Mouse (Mus musculus): ENCODE measurements around the gene Arhgef26. TPM values are rescaled to one million over a fixed set of nuclear protein-coding genes. Genes with fewer than 3 reads are reported as not detected.

The Arhgef26 gene
- polyA plus RNA-seq, 1 experiment from 2014 or later = 5.9 TPM

GRCm38 (mm10) chr3:62396109-62396508 lies 58.0 kb downstream of the Arhgef26 start:
- H3K36me3 ChIP-seq = no peaks in the 10 kb centered on the region
- no peak overlapping the region for H3K4me3 ChIP-seq
- no peak overlapping the region for H3K27ac ChIP-seq (replicated peaks)
- no peak for DNase-seq (ENCODE audit: low spot score)
- H3K9me3 ChIP-seq (replicated peaks) = no peaks in the 10 kb centered on the region
- no peaks in the 10 kb centered on the region for H3K27me3 ChIP-seq (ENCODE audit: low read depth, poor library complexity, severe bottlenecking)
- peaks cover 8% of the 10 kb centered on the region for H3K4me1 ChIP-seq
- WGBS = 83% methylated on average over 5 of the region's 5 CpGs

DNA sequence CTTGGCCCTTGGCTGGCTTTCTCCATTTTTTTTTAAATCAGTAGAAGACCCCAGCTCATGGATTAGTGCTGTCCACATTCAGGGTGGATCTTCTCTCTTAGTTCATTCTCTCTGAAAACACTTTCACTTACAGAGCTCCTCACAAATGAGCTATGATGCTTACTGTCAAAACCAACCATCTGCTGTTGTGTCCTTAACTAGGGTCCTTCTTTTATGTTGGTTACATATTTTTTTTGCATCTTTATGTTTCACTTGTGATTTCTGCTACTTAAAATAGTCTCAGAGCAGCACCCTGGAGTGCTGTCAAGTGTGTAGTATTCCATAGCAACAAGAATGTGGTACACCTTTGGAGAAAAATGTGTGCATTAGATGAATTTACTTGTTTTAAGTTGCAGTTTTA lies 60.0 kb downstream of the Arhgef26 start:
- no peak for DNase-seq (ENCODE audit: low spot score)
- no peaks in the 10 kb centered on the region for H3K36me3 ChIP-seq
- peaks cover 8% of the 10 kb centered on the region for H3K4me1 ChIP-seq

DNA sequence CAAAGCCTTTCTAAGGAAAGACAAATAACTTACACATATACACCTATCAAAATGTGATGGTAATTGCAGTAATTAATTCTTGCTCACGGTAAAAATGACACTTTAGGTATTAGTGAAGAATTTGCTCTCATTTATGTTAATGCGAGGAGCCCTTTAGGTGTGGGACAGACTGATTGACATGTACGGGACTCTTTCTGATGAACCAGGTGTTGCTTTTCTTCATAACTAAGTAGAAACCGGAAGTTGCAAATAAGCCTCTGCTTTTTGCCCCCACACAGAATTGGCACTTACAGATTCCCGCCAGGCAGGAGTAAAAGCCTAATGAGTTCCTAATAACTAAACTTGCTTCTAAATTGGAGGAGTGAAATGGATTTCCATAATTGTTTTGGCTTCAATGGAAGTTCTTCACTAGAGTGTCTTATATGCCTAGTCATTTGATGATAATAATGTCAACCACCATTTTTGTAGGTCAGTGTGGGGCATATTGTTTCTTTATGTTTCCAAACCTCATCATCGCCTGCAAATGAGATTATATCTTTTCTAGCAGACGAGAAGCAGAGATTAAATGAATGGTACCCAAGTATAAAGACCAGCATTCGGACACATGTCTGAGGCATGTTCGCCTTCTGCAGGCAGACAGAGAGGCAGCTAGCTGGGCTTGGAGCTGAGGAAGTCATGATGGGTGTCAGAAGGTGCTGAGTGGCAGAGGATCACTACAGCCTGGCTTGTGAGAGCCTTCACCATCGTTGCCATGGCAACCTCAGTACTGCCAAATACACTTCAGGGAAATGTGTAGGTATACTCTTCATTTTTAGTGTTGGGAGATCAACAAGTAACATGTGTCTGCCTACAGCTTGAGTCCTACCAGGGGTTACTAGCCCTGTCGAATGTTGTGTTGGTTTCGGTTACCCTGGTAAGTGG lies 61.9 kb downstream of the Arhgef26 start:
- H3K27me3 ChIP-seq (ENCODE audit: low read depth, poor library complexity, severe bottlenecking) = no peaks in the 10 kb centered on the region
- no peaks in the 10 kb centered on the region for H3K9me3 ChIP-seq (replicated peaks)
- no peak overlapping the region for H3K4me3 ChIP-seq
- no peak overlapping the region for H3K27ac ChIP-seq (replicated peaks)
- no peaks in the 10 kb centered on the region for H3K4me1 ChIP-seq
- no peak for DNase-seq (ENCODE audit: low spot score)
- no peaks in the 10 kb centered on the region for H3K36me3 ChIP-seq
- WGBS = 89% methylated on average over 12 of the region's 12 CpGs

More for the DNA sequence above, 60.0 kb downstream of the Arhgef26 start:
- H3K27ac ChIP-seq (replicated peaks) = no peak overlapping the region
- no peak overlapping the region for H3K4me3 ChIP-seq
- H3K9me3 ChIP-seq (replicated peaks) = no peaks in the 10 kb centered on the region
- no peaks in the 10 kb centered on the region for H3K27me3 ChIP-seq (ENCODE audit: low read depth, poor library complexity, severe bottlenecking)

- Histone ChIP-seq H3K36me3 (no peaks in the 10 kb centered on the region), H3K4me1 (no peaks in the 10 kb centered on the region), H3K27ac (replicated peaks) (no peak overlapping the region), H3K4me3 (no peak overlapping the region), H3K9me3 (replicated peaks) (no peaks in the 10 kb centered on the region), H3K27me3 (ENCODE audit: low read depth, poor library complexity, severe bottlenecking) (no peaks in the 10 kb centered on the region)
- no peak for DNase-seq (ENCODE audit: low spot score)
- 93% methylated on average over 2 of the region's 2 CpGs for WGBS
Observed at GRCm38 (mm10) chr3:62402466-62402865, 64.3 kb downstream of the Arhgef26 start.

DNA sequence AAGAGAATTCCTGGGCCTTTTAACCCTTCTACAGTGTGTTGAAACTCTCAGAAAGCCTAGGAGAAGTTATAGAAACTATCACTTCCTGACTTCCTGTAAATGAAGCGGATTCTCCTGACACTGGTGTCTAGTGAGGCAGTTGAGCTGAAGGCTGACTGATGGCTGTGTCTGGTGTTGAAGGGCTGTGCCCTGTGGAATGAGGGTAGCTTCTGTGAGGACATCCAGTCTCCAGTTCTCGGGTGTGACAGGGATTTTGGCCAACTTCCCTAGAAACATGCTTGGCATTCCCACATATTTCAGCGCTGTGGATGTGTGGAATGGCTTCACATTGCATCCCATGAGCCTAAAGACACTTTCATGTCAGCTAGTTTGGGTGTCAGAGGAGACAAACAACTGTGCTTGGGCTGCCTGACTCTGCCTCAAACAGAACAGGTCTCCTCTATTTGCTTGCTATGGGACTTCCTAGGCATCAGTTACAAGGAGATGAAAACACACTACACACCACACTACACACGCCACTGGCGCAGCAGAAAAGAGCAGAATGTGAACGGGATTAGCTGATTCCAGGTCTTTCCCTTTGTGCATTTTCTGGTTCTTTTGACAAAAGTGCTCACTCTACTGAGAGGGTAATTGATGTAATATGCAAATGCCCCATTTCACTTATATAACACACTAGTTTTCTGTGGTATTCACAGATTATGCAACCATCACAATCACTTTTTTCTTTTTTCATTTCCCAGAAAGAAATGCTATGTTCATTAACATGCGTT lies 66.5 kb downstream of the Arhgef26 start:
- Histone ChIP-seq H3K4me1 (peaks cover 8% of the 10 kb centered on the region), H3K36me3 (no peaks in the 10 kb centered on the region), H3K4me3 (no peak overlapping the region), H3K27ac (replicated peaks) (no peak overlapping the region), H3K9me3 (replicated peaks) (no peaks in the 10 kb centered on the region), H3K27me3 (ENCODE audit: low read depth, poor library complexity, severe bottlenecking) (no peaks in the 10 kb centered on the region)
- DNase-seq (ENCODE audit: low spot score) = no peak
- WGBS = 85% methylated on average over 7 of the region's 7 CpGs

- Histone ChIP-seq H3K9me3 (replicated peaks) (no peaks in the 10 kb centered on the region), H3K36me3 (no peaks in the 10 kb centered on the region), H3K4me3 (no peak overlapping the region), H3K4me1 (peaks cover 17% of the 10 kb centered on the region), H3K27ac (replicated peaks) (0 out of 2 replicates have a peak overlapping the region, but pooled peaks have one; percentile 7), H3K27me3 (ENCODE audit: low read depth, poor library complexity, severe bottlenecking) (no peaks in the 10 kb centered on the region)
- 52% methylated on average over 8 of the region's 8 CpGs for WGBS
- DNase-seq (ENCODE audit: low spot score) = no peak
Observed at GRCm38 (mm10) chr3:62409555-62410182, 71.5 kb downstream of the Arhgef26 start.

DNA sequence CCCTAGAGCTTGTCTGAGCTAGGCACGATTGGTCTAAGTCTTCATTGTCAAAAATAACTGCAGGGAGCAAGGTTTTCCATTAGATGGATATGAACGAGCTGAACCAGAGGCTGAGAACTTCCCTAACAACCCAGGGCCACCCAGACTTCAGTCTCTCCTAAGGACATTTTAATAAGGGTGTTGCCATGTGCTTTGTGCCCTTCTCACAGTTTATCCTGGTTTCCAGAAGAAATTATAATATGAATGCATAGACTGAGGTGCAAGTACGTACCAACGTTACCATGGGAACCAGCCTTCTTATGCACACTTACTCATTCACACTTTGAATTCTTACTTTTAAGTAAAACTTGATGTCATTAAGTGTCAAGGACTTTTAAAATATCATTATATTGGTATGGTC lies 72.3 kb downstream of the Arhgef26 start:
- H3K9me3 ChIP-seq (replicated peaks) = no peaks in the 10 kb centered on the region
- H3K27me3 ChIP-seq (ENCODE audit: low read depth, poor library complexity, severe bottlenecking) = no peaks in the 10 kb centered on the region
- 73% methylated on average over 4 of the region's 4 CpGs for WGBS
- peaks cover 17% of the 10 kb centered on the region for H3K4me1 ChIP-seq
- H3K27ac ChIP-seq (replicated peaks) = no peak overlapping the region
- H3K4me3 ChIP-seq = no peak overlapping the region
- no peak for DNase-seq (ENCODE audit: low spot score)
- H3K36me3 ChIP-seq = no peaks in the 10 kb centered on the region

- no peaks in the 10 kb centered on the region for H3K27me3 ChIP-seq (ENCODE audit: low read depth, poor library complexity, severe bottlenecking)
- no peaks in the 10 kb centered on the region for H3K9me3 ChIP-seq (replicated peaks)
- H3K4me1 ChIP-seq = peaks cover 17% of the 10 kb centered on the region
- no peak overlapping the region for H3K27ac ChIP-seq (replicated peaks)
- WGBS = 89% methylated on average over 7 of the region's 7 CpGs
- DNase-seq (ENCODE audit: low spot score) = no peak
- H3K36me3 ChIP-seq = no peaks in the 10 kb centered on the region
- no peak overlapping the region for H3K4me3 ChIP-seq
Observed at GRCm38 (mm10) chr3:62412704-62413103, 74.6 kb downstream of the Arhgef26 start.

DNA sequence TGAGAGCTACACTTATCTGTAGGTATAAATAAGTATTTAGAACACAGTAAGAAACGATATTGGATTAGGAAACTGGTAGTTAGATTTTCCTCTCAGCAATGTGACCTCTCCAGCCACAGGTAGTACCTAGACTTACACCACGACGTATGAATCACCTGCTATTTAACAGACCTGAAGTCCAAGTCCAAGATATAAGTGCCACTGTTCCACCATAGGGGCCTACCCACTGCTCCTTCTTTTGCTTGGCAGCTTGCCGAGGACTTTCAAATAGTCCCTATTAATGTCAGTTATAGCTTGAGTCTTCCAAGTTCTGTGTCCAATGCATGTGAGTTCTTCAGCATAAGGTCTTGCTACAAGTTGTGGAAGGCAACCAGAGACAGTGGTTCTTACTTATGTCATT lies 76.8 kb downstream of the Arhgef26 start:
- Histone ChIP-seq H3K4me1 (peaks cover 7% of the 10 kb centered on the region), H3K27me3 (ENCODE audit: low read depth, poor library complexity, severe bottlenecking) (no peaks in the 10 kb centered on the region), H3K4me3 (no peak overlapping the region), H3K9me3 (replicated peaks) (no peaks in the 10 kb centered on the region), H3K27ac (replicated peaks) (no peak overlapping the region), H3K36me3 (no peaks in the 10 kb centered on the region)
- no peak for DNase-seq (ENCODE audit: low spot score)
- WGBS = 91% methylated on average over 4 of the region's 4 CpGs

DNA sequence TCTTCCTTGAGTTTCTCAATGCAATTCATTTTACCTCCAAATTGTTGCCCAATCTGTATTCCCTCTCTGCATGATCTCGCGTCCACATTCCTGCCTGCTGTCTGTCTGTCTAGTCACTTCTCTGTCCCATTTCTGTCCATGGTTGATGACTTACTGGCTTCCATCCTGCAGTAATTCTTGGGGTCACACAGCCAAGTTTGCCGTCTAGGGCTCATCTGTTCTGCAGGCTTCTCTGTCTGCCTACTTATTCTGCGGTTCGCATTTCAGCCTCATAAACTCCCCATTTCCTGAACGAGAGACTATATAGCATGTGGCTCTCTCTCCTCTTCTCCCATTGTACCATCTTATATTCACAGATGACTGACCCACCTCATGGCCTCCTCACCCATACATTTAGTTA lies 79.3 kb downstream of the Arhgef26 start:
- H3K9me3 ChIP-seq (replicated peaks) = no peaks in the 10 kb centered on the region
- no peak for DNase-seq (ENCODE audit: low spot score)
- H3K4me3 ChIP-seq = no peak overlapping the region
- no peaks in the 10 kb centered on the region for H3K4me1 ChIP-seq
- H3K27me3 ChIP-seq (ENCODE audit: low read depth, poor library complexity, severe bottlenecking) = no peaks in the 10 kb centered on the region
- H3K27ac ChIP-seq (replicated peaks) = no peak overlapping the region
- H3K36me3 ChIP-seq = no peaks in the 10 kb centered on the region
- WGBS = 94% methylated on average over 6 of the region's 6 CpGs

GRCm38 (mm10) chr3:62418387-62419138 lies 80.4 kb downstream of the Arhgef26 start:
- Histone ChIP-seq H3K4me1 (no peaks in the 10 kb centered on the region), H3K9me3 (replicated peaks) (no peaks in the 10 kb centered on the region), H3K36me3 (no peaks in the 10 kb centered on the region), H3K4me3 (no peak overlapping the region), H3K27ac (replicated peaks) (no peak overlapping the region), H3K27me3 (ENCODE audit: low read depth, poor library complexity, severe bottlenecking) (no peaks in the 10 kb centered on the region)
- 92% methylated on average over 6 of the region's 6 CpGs for WGBS
- no peak for DNase-seq (ENCODE audit: low spot score)

- H3K9me3 ChIP-seq (replicated peaks) = no peaks in the 10 kb centered on the region
- no peak for DNase-seq (ENCODE audit: low spot score)
- no peak overlapping the region for H3K27ac ChIP-seq (replicated peaks)
- no peaks in the 10 kb centered on the region for H3K27me3 ChIP-seq (ENCODE audit: low read depth, poor library complexity, severe bottlenecking)
- no peak overlapping the region for H3K4me3 ChIP-seq
- WGBS = 77% methylated on average over 4 of the region's 4 CpGs
- H3K4me1 ChIP-seq = no peaks in the 10 kb centered on the region
- 0 out of 2 replicates have a peak, but pooled peaks cover 2% of the 10 kb centered on the region for H3K36me3 ChIP-seq
Observed at GRCm38 (mm10) chr3:62433675-62434074, 95.5 kb downstream of the Arhgef26 start.

All from midbrain, embryonic 10.5 days (tissue).